Mouse (Mus musculus) MEL (cell line): ENCODE measurements around the gene Ipo5. TPM values are rescaled to one million over a fixed set of nuclear protein-coding genes. Genes with fewer than 3 reads are reported as not detected.
A peak's percentile ranks its signal among the peaks of the same experiment; 100 is the strongest.

ENCODE experiments used
- DNase-seq: peaks from one replicate; pipeline ENCODE4 v3.0.0; 2011; ENCODE audit warnings: low read depth, low spot score
- H3K27ac ChIP-seq: 2 replicates; pipeline ENCODE4 v1.5.1; 2012; ENCODE audit warnings: low read depth, mild to moderate bottlenecking, control low read depth, low read length, moderate library complexity; ENCODE audit not compliant: control insufficient read depth
- H3K27me3 ChIP-seq, 2 experiments: fragments of 150-350 bp in 1 of 2; sonication (generic) in 1 of 2; 2 replicates each; pipeline ENCODE4 v1.6.1; 2012; ENCODE audit warnings: low read length in 2 of 2, mild to moderate bottlenecking in 2 of 2, improper control_type of control experiment in 1 of 2, moderate library complexity in 1 of 2; ENCODE audit not compliant: insufficient read depth in 2 of 2, control insufficient read depth in 1 of 2
- H3K36me3 ChIP-seq, 2 experiments: 2 replicates each; pipeline ENCODE4 v1.6.1; 2012 to 2014; ENCODE audit warnings: low read length in 2 of 2, improper control_type of control experiment in 1 of 2, inconsistent platforms in 1 of 2, mild to moderate bottlenecking in 1 of 2; ENCODE audit not compliant: insufficient read depth in 2 of 2, control insufficient read depth in 1 of 2
- H3K4me1 ChIP-seq, 2 experiments: fragments of 150-350 bp in 1 of 2; sonication (generic) in 1 of 2; 2 replicates each; pipeline ENCODE4 v1.6.1; 2012; ENCODE audit warnings: low read length in 2 of 2, improper control_type of control experiment in 1 of 2, mild to moderate bottlenecking in 1 of 2; ENCODE audit not compliant: insufficient read depth in 2 of 2, control insufficient read depth in 1 of 2
- H3K4me3 ChIP-seq, 2 experiments: fragments of 150-350 bp in 1 of 2; sonication (generic) in 1 of 2; 2 replicates each; pipeline ENCODE4 v1.5.1; 2012; ENCODE audit warnings: low read depth in 2 of 2, low read length in 2 of 2, mild to moderate bottlenecking in 2 of 2, moderate library complexity in 2 of 2, control low read depth in 1 of 2, improper control_type of control experiment in 1 of 2; ENCODE audit not compliant: control insufficient read depth in 1 of 2, insufficient read depth in 1 of 2
- H3K79me2 ChIP-seq: 2 replicates; pipeline ENCODE4 v1.6.1; 2012; ENCODE audit warnings: mild to moderate bottlenecking, low read length, moderate library complexity; ENCODE audit not compliant: control insufficient read depth, poor library complexity, insufficient read depth
- H3K9ac ChIP-seq: 2 replicates; pipeline ENCODE4 v1.6.1; 2012; ENCODE audit warnings: low read depth, mild to moderate bottlenecking, control low read depth, low read length, moderate library complexity; ENCODE audit not compliant: control insufficient read depth, poor library complexity, severe bottlenecking
- H3K9me3 ChIP-seq: fragments of 150-350 bp; sonication (generic); replicated peaks from 2 replicates; pipeline ENCODE4 v1.6.1; 2012; ENCODE audit warnings: mild to moderate bottlenecking, low read length, improper control_type of control experiment, moderate library complexity; ENCODE audit not compliant: insufficient read depth
- BHLHE40 ChIP-seq: IDR thresholded peaks from 2 replicates; pipeline ENCODE4 v1.6.1; 2012; ENCODE audit warnings: low read depth, mild to moderate bottlenecking, inconsistent platforms, low read length, improper control_type of control experiment, borderline replicate concordance
- CTCF ChIP-seq, 3 experiments: IDR thresholded peaks in 2 of 3; conservative IDR thresholded peaks in 1 of 3; 2 replicates each; pipeline ENCODE4 v1.5.1; 2011 to 2012; ENCODE audit warnings: low read length in 3 of 3, low read depth in 2 of 3, mild to moderate bottlenecking in 2 of 3, improper control_type of control experiment in 1 of 3, inconsistent platforms in 1 of 3, mixed read lengths in 1 of 3, moderate library complexity in 1 of 3; ENCODE audit not compliant: control insufficient read depth in 1 of 3, insufficient read depth in 1 of 3, poor library complexity in 1 of 3, severe bottlenecking in 1 of 3
- E2F4 ChIP-seq: IDR thresholded peaks from 2 replicates; pipeline ENCODE4 v1.6.1; 2011; ENCODE audit warnings: low read depth, low read length, improper control_type of control experiment, borderline replicate concordance
- ETS1 ChIP-seq: IDR thresholded peaks from 2 replicates; pipeline ENCODE4 v1.6.1; 2012; ENCODE audit warnings: low read depth, mild to moderate bottlenecking, inconsistent platforms, low read length, improper control_type of control experiment, moderate library complexity
- GABPA ChIP-seq: IDR thresholded peaks from 2 replicates; pipeline ENCODE4 v1.6.1; 2012; ENCODE audit warnings: low read depth, mild to moderate bottlenecking, inconsistent platforms, low read length, improper control_type of control experiment, moderate library complexity
- GATA1 ChIP-seq: IDR thresholded peaks from 2 replicates; pipeline ENCODE4 v1.6.1; 2011; ENCODE audit warnings: low read depth, low read length, improper control_type of control experiment
- KAT2A ChIP-seq: conservative IDR thresholded peaks from 2 replicates; pipeline ENCODE4 v1.6.1; 2012; ENCODE audit warnings: low read depth, low read length, improper control_type of control experiment, inconsistent platforms
- NELFE ChIP-seq: IDR thresholded peaks from 2 replicates; pipeline ENCODE4 v1.6.1; 2011; ENCODE audit warnings: low read depth, low read length, improper control_type of control experiment
- NRF1 ChIP-seq: IDR thresholded peaks from 2 replicates; pipeline ENCODE4 v1.6.1; 2014; ENCODE audit warnings: low read depth, mild to moderate bottlenecking, inconsistent platforms, low read length, improper control_type of control experiment, moderate library complexity; ENCODE audit not compliant: poor library complexity, insufficient read depth, severe bottlenecking
- RAD21 ChIP-seq: IDR thresholded peaks from 2 replicates; pipeline ENCODE4 v1.6.1; 2011; ENCODE audit warnings: mild to moderate bottlenecking, low read depth, low read length, improper control_type of control experiment
- SMC3 ChIP-seq: IDR thresholded peaks from 2 replicates; pipeline ENCODE4 v1.6.1; 2011; ENCODE audit warnings: low read depth, low read length, improper control_type of control experiment
- TAL1 ChIP-seq: IDR thresholded peaks from 2 replicates; pipeline ENCODE4 v1.6.1; 2012; ENCODE audit warnings: mild to moderate bottlenecking, inconsistent platforms, low read length, moderate library complexity, mixed read lengths
- TBP ChIP-seq: IDR thresholded peaks from 2 replicates; pipeline ENCODE4 v1.8.0; 2011; ENCODE audit warnings: low read depth, low read length, improper control_type of control experiment
- TCF12 ChIP-seq: IDR thresholded peaks from 2 replicates; pipeline ENCODE4 v1.6.1; 2014; ENCODE audit warnings: low read depth, mild to moderate bottlenecking, inconsistent platforms, low read length, improper control_type of control experiment, moderate library complexity
- USF1 ChIP-seq: IDR thresholded peaks from 2 replicates; pipeline ENCODE4 v1.6.1; 2014; ENCODE audit warnings: low read depth, mild to moderate bottlenecking, inconsistent platforms, low read length, improper control_type of control experiment, moderate library complexity
- ZC3H11A ChIP-seq: IDR thresholded peaks from 2 replicates; pipeline ENCODE4 v1.6.1; 2012; ENCODE audit warnings: low read depth, mild to moderate bottlenecking, inconsistent platforms, low read length, improper control_type of control experiment
- ZKSCAN1 ChIP-seq: IDR thresholded peaks from 2 replicates; pipeline ENCODE4 v1.6.1; 2012; ENCODE audit warnings: low read depth, mild to moderate bottlenecking, inconsistent platforms, low read length, improper control_type of control experiment, moderate library complexity
- polyA plus RNA-seq, 2 experiments: library from polyadenylated mRNA; stranded (reverse) in 1 of 2; unstranded in 1 of 2; fragments of >175 nt in 1 of 2; fragments of >200 nt in 1 of 2; gene quantifications; 2 replicates each; pipeline versions ENCODE4 v1.2.1 to v1.2.4; 2012; ENCODE audit warnings: low replicate concordance in 2 of 2, low read depth in 1 of 2; ENCODE audit not compliant: insufficient read length in 2 of 2, insufficient read depth in 1 of 2, missing spikeins in 1 of 2
- total RNA-seq: library from RNA; depleted of rRNA; stranded (reverse); fragments of 300-350 nt; gene quantifications from 2 replicates; pipeline ENCODE4 v1.2.3, GENCODE M21; 2012

Gene Ipo5
- total and polyA plus RNA-seq, 3 experiments = 32.1 to 193 (median 157) TPM

GRCm38 (mm10) chr14:120875144-120875543 lies 35.9 kb upstream of the Ipo5 start:
- no peaks in the 10 kb centered on the region for H3K9me3 ChIP-seq
- H3K27me3 ChIP-seq = no peaks in the 10 kb centered on the region; a peak in 1 of 4 replicates
- H3K36me3 ChIP-seq = no peaks in the 10 kb centered on the region
- DNase-seq = no peak
- H3K79me2 ChIP-seq = no peaks in the 10 kb centered on the region
- H3K27ac ChIP-seq = no peak overlapping the region
- H3K4me1 ChIP-seq = no peaks in the 10 kb centered on the region
- no peak for TF ChIP-seq KAT2A
- no peak for TF ChIP-seq USF1
- 0 out of 6 replicates have a peak, but pooled peaks of 1 of the 3 experiments have one; percentile 1 for TF ChIP-seq CTCF (IDR thresholded peaks at IDR 0.05 in 2 of 3, conservative IDR thresholded peaks at IDR 0.05 in 1 of 3; ENCODE audit: control insufficient read depth in 1 of 3, insufficient read depth in 1 of 3, low read depth in 2 of 3, low read length in 3 of 3, poor library complexity in 1 of 3, severe bottlenecking in 1 of 3)
- TF ChIP-seq TBP = no peak
- H3K4me3 ChIP-seq = no peak overlapping the region
- H3K9ac ChIP-seq = no peak overlapping the region

GRCm38 (mm10) chr14:120875811-120876388 lies 35.1 kb upstream of the Ipo5 start:
- H3K27me3 ChIP-seq = no peaks in the 10 kb centered on the region; a peak in 1 of 4 replicates
- H3K4me3 ChIP-seq = no peak overlapping the region
- H3K9me3 ChIP-seq = no peaks in the 10 kb centered on the region
- TF ChIP-seq GABPA (no peak), ZC3H11A (no peak), BHLHE40 (no peak), TAL1 (no peak), ETS1 (no peak), RAD21 (no peak), CTCF (IDR thresholded peaks at IDR 0.05 in 2 of 3, conservative IDR thresholded peaks at IDR 0.05 in 1 of 3; ENCODE audit: control insufficient read depth in 1 of 3, insufficient read depth in 1 of 3, low read depth in 2 of 3, low read length in 3 of 3, poor library complexity in 1 of 3, severe bottlenecking in 1 of 3) (no peak), NRF1 (no peak), SMC3 (no peak), GATA1 (no peak), NELFE (no peak), TBP (no peak), E2F4 (no peak), TCF12 (no peak), ZKSCAN1 (no peak)
- TF ChIP-seq, all 39 proteins: peak for 0
- no peaks in the 10 kb centered on the region for H3K36me3 ChIP-seq
- H3K9ac ChIP-seq = no peak overlapping the region
- no peak for DNase-seq
- no peaks in the 10 kb centered on the region for H3K4me1 ChIP-seq
- H3K79me2 ChIP-seq = no peaks in the 10 kb centered on the region
- no peak overlapping the region for H3K27ac ChIP-seq
